Mouse (Mus musculus): ENCODE data around the gene Ddit4. TPM values are rescaled to one million over a fixed set of nuclear protein-coding genes. Genes with fewer than 3 reads are reported as not detected.

Gene Ddit4
- polyA plus RNA-seq, 1 experiment, result 34.2 TPM

DNA sequence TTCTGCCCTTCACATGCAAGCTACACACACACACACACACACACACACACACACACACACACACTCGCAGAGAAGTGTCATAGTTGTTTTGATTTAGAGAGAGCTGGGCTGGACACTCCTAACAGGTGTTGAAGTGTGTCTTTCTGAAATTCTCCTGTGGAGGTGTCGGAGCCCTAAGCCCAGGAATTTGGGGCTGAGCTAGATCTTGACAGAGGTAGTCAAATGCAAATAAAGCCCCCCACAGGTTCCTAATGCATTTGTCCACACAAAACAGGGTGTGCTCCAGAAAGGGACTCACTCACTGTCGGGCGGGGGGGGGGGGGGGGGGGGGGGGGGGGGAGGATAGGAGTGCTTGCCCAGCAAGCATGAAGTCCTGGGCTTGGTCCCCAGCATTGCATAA lies 25.5 kb upstream of the Ddit4 start:
- TF ChIP-seq POLR2A (IDR thresholded peaks at IDR 0.05; ENCODE audit: borderline replicate concordance, control insufficient read depth, low read depth, low read length), result no peak
- no peak for TF ChIP-seq CTCF (IDR thresholded peaks at IDR 0.05; ENCODE audit: control insufficient read depth, insufficient read depth, low read length)
- peaks cover 16% of the 10 kb centered on the region for H3K4me1 ChIP-seq (ENCODE audit: control insufficient read depth, insufficient read depth, low read length)
- no peak overlapping the region for H3K27ac ChIP-seq (ENCODE audit: control insufficient read depth, insufficient read depth, low read depth, low read length, poor library complexity)
- H3K4me3 ChIP-seq (replicated peaks; ENCODE audit: control insufficient read depth, low read depth, low read length), result no peak overlapping the region
- WGBS, result 70% methylated on average over 2 of the region's 4 CpGs

DNA sequence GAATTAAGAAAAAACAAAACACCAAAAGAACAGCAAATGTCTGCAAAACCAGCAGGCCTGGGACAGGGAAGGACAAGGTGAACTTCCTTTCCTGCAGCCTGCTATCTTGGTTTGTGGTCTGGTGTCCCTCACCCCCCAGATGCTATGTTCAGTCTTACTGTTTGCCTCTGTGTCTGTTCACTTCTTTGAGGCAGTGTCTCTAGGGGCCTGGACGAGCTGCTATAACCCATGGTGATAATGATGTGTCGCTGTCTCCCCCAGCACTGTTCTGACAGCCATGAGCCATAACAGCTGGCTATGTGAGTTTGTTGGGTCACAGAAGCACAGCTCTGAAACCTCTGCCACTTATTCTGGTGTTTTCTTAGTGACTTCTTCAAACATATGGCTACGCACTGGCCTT lies 23.2 kb upstream of the Ddit4 start:
- WGBS, result 39% methylated on average over 3 of the region's 3 CpGs
- Histone ChIP-seq H3K4me1 (ENCODE audit: control insufficient read depth, insufficient read depth, low read length) (peaks cover 14% of the 10 kb centered on the region), H3K4me3 (replicated peaks; ENCODE audit: control insufficient read depth, low read depth, low read length) (no peak overlapping the region), H3K27ac (ENCODE audit: control insufficient read depth, insufficient read depth, low read depth, low read length, poor library complexity) (peak overlapping the region; percentile 71)
- no peak for TF ChIP-seq POLR2A (IDR thresholded peaks at IDR 0.05; ENCODE audit: borderline replicate concordance, control insufficient read depth, low read depth, low read length)
- no peak for TF ChIP-seq CTCF (IDR thresholded peaks at IDR 0.05; ENCODE audit: control insufficient read depth, insufficient read depth, low read length)

DNA sequence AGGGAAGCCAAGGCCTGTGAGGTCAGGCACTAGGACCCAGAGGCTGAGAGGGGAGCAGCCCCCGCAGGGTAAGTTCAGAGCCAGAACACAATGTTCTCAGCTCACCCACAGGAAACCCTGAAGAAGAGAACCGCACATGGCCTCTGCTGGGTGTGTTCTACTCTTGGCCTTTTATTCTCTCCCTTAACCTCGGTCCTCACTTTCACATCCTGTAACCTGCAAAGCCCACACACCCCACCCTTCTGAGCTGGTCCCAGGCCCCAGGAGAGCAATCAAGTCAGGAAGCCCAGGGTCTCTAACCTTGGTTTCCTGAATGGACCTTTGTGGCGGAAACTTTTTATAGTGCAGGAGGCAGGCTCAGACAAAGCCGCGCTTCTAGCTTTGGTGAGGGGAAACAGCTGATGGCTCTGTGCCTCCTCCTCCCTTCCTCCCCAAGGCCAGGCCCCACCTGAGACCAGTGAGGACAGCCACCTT lies 22.6 kb upstream of the Ddit4 start:
- 11% methylated on average over 6 of the region's 6 CpGs for WGBS
- no peak overlapping the region for H3K4me3 ChIP-seq (replicated peaks; ENCODE audit: control insufficient read depth, low read depth, low read length)
- H3K4me1 ChIP-seq (ENCODE audit: control insufficient read depth, insufficient read depth, low read length), result peaks cover 16% of the 10 kb centered on the region
- H3K27ac ChIP-seq (ENCODE audit: control insufficient read depth, insufficient read depth, low read depth, low read length, poor library complexity), result peak overlapping the region; percentile 71
- TF ChIP-seq CTCF (IDR thresholded peaks at IDR 0.05; ENCODE audit: control insufficient read depth, insufficient read depth, low read length), result no peak

DNA sequence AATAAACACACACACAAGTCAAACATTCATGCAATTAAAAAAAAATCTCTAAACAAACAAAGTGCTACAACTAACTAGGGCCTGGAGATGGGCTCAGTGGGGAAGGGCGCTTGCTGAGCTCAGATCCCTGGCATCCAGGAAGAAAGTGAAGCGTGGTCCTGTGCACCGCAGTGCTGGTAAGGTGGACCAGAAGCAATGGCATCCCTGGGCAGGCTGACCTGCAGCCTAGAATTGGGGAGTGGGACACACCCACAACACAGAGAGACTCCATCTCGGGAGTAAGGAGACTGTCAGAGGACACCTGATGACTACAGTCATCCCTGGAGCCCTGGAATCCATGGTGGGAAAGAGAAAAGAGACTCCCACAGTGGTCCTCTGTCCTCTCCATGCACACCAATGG lies 21.8 kb upstream of the Ddit4 start:
- no peak for TF ChIP-seq CTCF (IDR thresholded peaks at IDR 0.05; ENCODE audit: control insufficient read depth, insufficient read depth, low read length)
- no peak for TF ChIP-seq POLR2A (IDR thresholded peaks at IDR 0.05; ENCODE audit: borderline replicate concordance, control insufficient read depth, low read depth, low read length)
- Histone ChIP-seq H3K27ac (ENCODE audit: control insufficient read depth, insufficient read depth, low read depth, low read length, poor library complexity) (peak overlapping the region; percentile 76), H3K4me1 (ENCODE audit: control insufficient read depth, insufficient read depth, low read length) (peaks cover 14% of the 10 kb centered on the region)

DNA sequence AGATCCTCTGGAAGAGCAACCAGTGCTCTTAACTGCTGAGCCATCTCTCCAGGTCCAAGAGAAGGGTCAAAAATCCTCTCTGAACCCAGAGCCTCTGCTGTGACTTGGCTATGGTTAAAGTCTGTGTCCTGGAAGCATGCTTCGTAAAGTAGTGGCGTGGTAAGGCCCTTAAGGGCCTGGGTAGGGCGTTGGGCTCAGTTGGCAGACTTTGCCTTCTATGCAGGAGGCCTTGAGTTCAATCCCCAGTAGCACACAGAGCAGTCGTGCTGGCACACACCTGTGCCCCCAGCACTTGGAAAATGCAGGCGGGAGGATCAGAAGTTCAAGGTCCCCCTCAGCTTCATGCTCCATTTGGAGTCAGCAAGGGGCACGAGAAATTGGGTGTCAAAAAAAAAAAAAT lies 21.4 kb upstream of the Ddit4 start:
- TF ChIP-seq POLR2A (IDR thresholded peaks at IDR 0.05; ENCODE audit: borderline replicate concordance, control insufficient read depth, low read depth, low read length) (no peak), CTCF (IDR thresholded peaks at IDR 0.05; ENCODE audit: control insufficient read depth, insufficient read depth, low read length) (no peak)
- Histone ChIP-seq H3K27ac (ENCODE audit: control insufficient read depth, insufficient read depth, low read depth, low read length, poor library complexity) (peak overlapping the region; percentile 32; the same call in 1 of the 2 replicates), H3K4me3 (replicated peaks; ENCODE audit: control insufficient read depth, low read depth, low read length) (no peak overlapping the region), H3K4me1 (ENCODE audit: control insufficient read depth, insufficient read depth, low read length) (peaks cover 14% of the 10 kb centered on the region)
- WGBS, result 82% methylated on average over 6 of the region's 6 CpGs

More for the DNA sequence above, 21.8 kb upstream of the Ddit4 start:
- H3K4me3 ChIP-seq (replicated peaks; ENCODE audit: control insufficient read depth, low read depth, low read length), result no peak overlapping the region
- 87% methylated on average over 4 of the region's 4 CpGs for WGBS

DNA sequence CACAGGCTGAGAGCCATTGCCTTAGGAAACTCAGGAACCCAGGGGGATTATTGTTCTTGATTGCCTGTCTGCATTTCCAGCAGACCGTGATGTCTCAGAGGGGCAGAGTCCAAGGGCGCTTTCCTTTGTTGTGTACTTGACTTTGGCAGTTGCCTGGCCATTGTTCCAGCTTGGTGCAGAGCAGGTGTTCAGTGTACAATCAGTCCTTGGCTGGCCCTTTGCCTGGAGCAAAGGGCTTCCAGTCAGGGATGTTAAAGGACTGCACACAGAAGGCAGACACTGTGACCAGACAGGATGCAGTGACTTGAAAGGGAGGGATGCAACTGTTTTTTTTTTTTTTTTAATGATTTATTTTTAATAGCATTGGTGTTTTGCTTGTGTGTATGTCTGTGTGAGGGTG lies 20.9 kb upstream of the Ddit4 start:
- Histone ChIP-seq H3K27ac (ENCODE audit: control insufficient read depth, insufficient read depth, low read depth, low read length, poor library complexity) (no peak overlapping the region), H3K4me1 (ENCODE audit: control insufficient read depth, insufficient read depth, low read length) (peaks cover 14% of the 10 kb centered on the region), H3K4me3 (replicated peaks; ENCODE audit: control insufficient read depth, low read depth, low read length) (no peak overlapping the region)
- 76% methylated on average over 2 of the region's 2 CpGs for WGBS
- TF ChIP-seq POLR2A (IDR thresholded peaks at IDR 0.05; ENCODE audit: borderline replicate concordance, control insufficient read depth, low read depth, low read length) (no peak), CTCF (IDR thresholded peaks at IDR 0.05; ENCODE audit: control insufficient read depth, insufficient read depth, low read length) (peak; percentile 2; the same call in 1 of the 2 replicates)

DNA sequence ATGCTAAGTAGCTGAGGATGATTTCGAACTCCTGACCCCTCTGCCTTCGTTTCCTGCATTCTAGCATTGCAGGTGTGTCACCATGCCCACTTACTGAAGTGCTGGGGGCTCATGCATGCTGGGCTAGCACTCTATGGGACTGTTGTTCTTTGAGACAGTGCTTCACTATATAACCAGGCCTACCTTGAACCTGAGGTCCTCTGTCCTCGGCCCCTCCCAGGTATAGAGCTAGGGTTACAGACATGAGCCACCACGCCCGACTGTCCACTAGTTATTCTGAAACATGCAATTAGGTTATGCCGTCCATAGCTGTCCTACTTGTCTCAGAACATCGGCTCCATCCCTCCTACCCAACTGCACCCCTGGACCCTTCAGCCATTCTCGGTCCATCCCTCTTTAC lies 20.2 kb upstream of the Ddit4 start:
- WGBS, result 89% methylated on average over 8 of the region's 8 CpGs
- TF ChIP-seq CTCF (IDR thresholded peaks at IDR 0.05; ENCODE audit: control insufficient read depth, insufficient read depth, low read length) (no peak), POLR2A (IDR thresholded peaks at IDR 0.05; ENCODE audit: borderline replicate concordance, control insufficient read depth, low read depth, low read length) (no peak)
- H3K4me3 ChIP-seq (replicated peaks; ENCODE audit: control insufficient read depth, low read depth, low read length), result no peak overlapping the region
- H3K27ac ChIP-seq (ENCODE audit: control insufficient read depth, insufficient read depth, low read depth, low read length, poor library complexity), result no peak overlapping the region
- peaks cover 12% of the 10 kb centered on the region for H3K4me1 ChIP-seq (ENCODE audit: control insufficient read depth, insufficient read depth, low read length)

DNA sequence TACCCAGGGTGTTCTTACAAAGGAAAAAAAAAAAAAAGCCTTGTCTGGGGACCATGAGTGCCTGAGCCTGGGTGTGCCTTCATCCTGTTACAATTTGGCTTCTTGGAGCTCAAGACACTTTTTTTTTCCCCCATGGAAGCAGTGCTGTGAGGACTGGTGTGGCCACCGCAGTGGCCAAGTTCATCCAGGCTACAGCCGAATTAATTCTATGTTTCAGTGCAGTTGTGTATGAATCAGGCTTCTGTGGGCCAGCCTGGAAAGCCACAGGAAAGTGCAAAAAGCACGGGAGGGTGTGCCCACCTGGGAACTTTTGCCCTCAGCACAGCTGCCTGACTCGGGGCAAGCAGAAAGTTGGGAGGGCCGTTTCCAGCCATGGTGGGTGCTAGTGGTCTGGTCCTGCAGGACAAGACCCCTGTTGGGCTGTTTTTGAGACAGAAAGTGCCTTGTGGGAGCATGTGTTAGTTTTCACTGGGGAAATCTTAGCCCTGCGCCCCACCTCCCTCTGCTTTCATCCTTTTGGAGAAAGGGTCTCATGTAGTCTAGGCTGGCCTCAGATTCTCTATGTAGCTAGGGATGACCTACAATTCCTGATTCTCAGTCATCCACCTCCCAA lies 18.9 kb upstream of the Ddit4 start:
- peaks cover 12% of the 10 kb centered on the region for H3K4me1 ChIP-seq (ENCODE audit: control insufficient read depth, insufficient read depth, low read length)
- TF ChIP-seq POLR2A (IDR thresholded peaks at IDR 0.05; ENCODE audit: borderline replicate concordance, control insufficient read depth, low read depth, low read length) (no peak), CTCF (IDR thresholded peaks at IDR 0.05; ENCODE audit: control insufficient read depth, insufficient read depth, low read length) (no peak)
- peak overlapping the region; percentile 84 for H3K27ac ChIP-seq (ENCODE audit: control insufficient read depth, insufficient read depth, low read depth, low read length, poor library complexity)
- no peak overlapping the region for H3K4me3 ChIP-seq (replicated peaks; ENCODE audit: control insufficient read depth, low read depth, low read length)
- 17% methylated on average over 6 of the region's 6 CpGs for WGBS

Measured in bone marrow, adult 2 months (tissue).